Mouse (Mus musculus) MEL (cell line): ENCODE measurements at regions not wholly inside any gene's neighbourhood (a gene's known extent, or its start where the extent isn't known, plus 50 kb on each side); places are given as distances from the start of the nearest gene placed in this dataset.

Experiments
- CTCF ChIP-seq, 3 experiments: IDR thresholded peaks in 2 of 3; conservative IDR thresholded peaks in 1 of 3; 2 replicates each; pipeline ENCODE4 v1.5.1; 2011 to 2012; ENCODE audit warnings: low read length in 3 of 3, low read depth in 2 of 3, mild to moderate bottlenecking in 2 of 3, improper control_type of control experiment in 1 of 3, inconsistent platforms in 1 of 3, mixed read lengths in 1 of 3, moderate library complexity in 1 of 3; ENCODE audit not compliant: control insufficient read depth in 1 of 3, insufficient read depth in 1 of 3, poor library complexity in 1 of 3, severe bottlenecking in 1 of 3
- E2F4 ChIP-seq: IDR thresholded peaks from 2 replicates; pipeline ENCODE4 v1.6.1; 2011; ENCODE audit warnings: low read depth, low read length, improper control_type of control experiment, borderline replicate concordance
- MYC ChIP-seq: IDR thresholded peaks from 2 replicates; pipeline ENCODE4 v1.6.1; 2011; ENCODE audit warnings: low read depth, mild to moderate bottlenecking, low read length, improper control_type of control experiment, moderate library complexity
- POLR2A ChIP-seq, 2 experiments: IDR thresholded peaks; 2 replicates each; pipeline ENCODE4 v1.6.1; 2011 to 2012; ENCODE audit warnings: low read length in 2 of 2, mild to moderate bottlenecking in 2 of 2, control low read depth in 1 of 2, improper control_type of control experiment in 1 of 2, low read depth in 1 of 2, moderate library complexity in 1 of 2; ENCODE audit not compliant: control insufficient read depth in 1 of 2, insufficient read depth in 1 of 2, poor library complexity in 1 of 2
- RCOR1 ChIP-seq: IDR thresholded peaks from 2 replicates; pipeline ENCODE4 v1.6.1; 2012; ENCODE audit warnings: low read depth, mild to moderate bottlenecking, inconsistent platforms, low read length, improper control_type of control experiment

DNA sequence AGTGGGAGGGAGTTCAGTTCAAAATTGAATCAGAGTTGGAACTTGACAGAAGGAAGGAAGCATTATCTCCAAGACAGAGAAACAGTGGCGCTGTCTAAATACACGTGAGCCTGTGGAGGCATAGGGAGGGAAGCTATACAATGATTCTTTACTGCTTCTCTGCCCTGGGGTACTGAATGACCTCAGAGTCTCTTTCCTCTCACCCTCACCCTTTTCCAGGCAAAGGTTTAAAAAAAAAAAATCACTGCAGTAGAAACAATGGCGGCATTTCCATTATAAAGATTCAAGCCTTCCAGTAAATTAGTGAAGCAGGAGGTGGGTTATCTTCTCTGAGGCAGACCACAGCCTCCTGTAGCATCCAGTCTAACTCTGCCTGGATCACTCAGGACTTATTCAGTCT lies 112.2 kb upstream of the Plxna2 start:
- no peak for TF ChIP-seq CTCF (IDR thresholded peaks at IDR 0.05 in 2 of 3, conservative IDR thresholded peaks at IDR 0.05 in 1 of 3; ENCODE audit: control insufficient read depth in 1 of 3, insufficient read depth in 1 of 3, low read depth in 2 of 3, low read length in 3 of 3, poor library complexity in 1 of 3, severe bottlenecking in 1 of 3)
- no peak for TF ChIP-seq POLR2A (IDR thresholded peaks at IDR 0.05; ENCODE audit: control insufficient read depth in 1 of 2, insufficient read depth in 1 of 2, low read depth in 1 of 2, low read length in 2 of 2, poor library complexity in 1 of 2)
- TF ChIP-seq E2F4: no peak
- TF ChIP-seq RCOR1: no peak
- TF ChIP-seq MYC: no peak
